Mouse (Mus musculus) heart, postnatal 0 days (tissue): ENCODE results near the gene Tmeff2. TPM values are rescaled to one million over a fixed set of nuclear protein-coding genes. Genes with fewer than 3 reads are reported as not detected.

Experiments used
- ATAC-seq: fragments of 200-750 bp; cut with Nextera tagmentation; 2 replicates; pipeline ENCODE4 v1.8.0; 2017; ENCODE audit warnings: low read depth, moderate number of reproducible peaks, moderate library complexity; ENCODE audit not compliant: insufficient read depth
- DNase-seq: peaks from one replicate; pipeline ENCODE4 v3.0.0-alpha.2; 2016; ENCODE audit warnings: low spot score
- H3K27ac ChIP-seq: fragments of 300-500 bp; sonication (generic); 2 replicates; pipeline ENCODE4 v1.5.1; 2014; ENCODE audit warnings: low read depth, mild to moderate bottlenecking
- H3K27me3 ChIP-seq: fragments of 300-500 bp; sonication (generic); 2 replicates; pipeline ENCODE4 v1.6.1; 2014; ENCODE audit warnings: low read length, mixed read lengths; ENCODE audit not compliant: control insufficient read depth, insufficient read depth
- H3K36me3 ChIP-seq: fragments of 300-500 bp; sonication (generic); replicated peaks from 2 replicates; pipeline ENCODE4 v1.6.1; 2014; ENCODE audit warnings: low read length, mixed read lengths; ENCODE audit not compliant: control insufficient read depth, insufficient read depth
- H3K4me1 ChIP-seq: fragments of 300-500 bp; sonication (generic); 2 replicates; pipeline ENCODE4 v1.6.1; 2014; ENCODE audit warnings: antibody characterized with exemption; ENCODE audit not compliant: control insufficient read depth, insufficient read depth
- H3K4me2 ChIP-seq: fragments of 300-500 bp; sonication (generic); 2 replicates; pipeline ENCODE4 v1.6.1; 2014; ENCODE audit warnings: low read depth, mild to moderate bottlenecking, low read length, moderate library complexity
- H3K4me3 ChIP-seq: fragments of 300-500 bp; sonication (generic); 2 replicates; pipeline ENCODE4 v1.5.1; 2014; ENCODE audit warnings: low read depth, low read length
- H3K9ac ChIP-seq: fragments of 300-500 bp; sonication (generic); replicated peaks from 2 replicates; pipeline ENCODE4 v1.6.1; 2014; ENCODE audit warnings: low read depth, low read length, mixed read lengths
- H3K9me3 ChIP-seq: fragments of 300-500 bp; sonication (generic); replicated peaks from 2 replicates; pipeline ENCODE4 v1.6.1; 2016; ENCODE audit warnings: low read length; ENCODE audit not compliant: control insufficient read depth
- CTCF ChIP-seq: IDR thresholded peaks from 2 replicates; pipeline ENCODE4 v1.5.1; 2016; ENCODE audit warnings: antibody characterized with exemption, control low read depth, low read depth
- EP300 ChIP-seq: IDR thresholded peaks from 2 replicates; pipeline ENCODE4 v1.6.1; 2016; ENCODE audit warnings: antibody characterized with exemption, low read depth
- WGBS: fragments of 180-500 bp; shearing (Covaris S2); extraction: QIAGEN DNeasy Blood & Tissue Kit; methylation state at CpG from one replicate; pipeline ENCODE4 v1.1.7; 2014; 5-methylcytosine and 5-hydroxymethylcytosine counted together
- polyA plus RNA-seq: library from polyadenylated mRNA; unstranded; fragments of >200 nt; fragmentation: Nextera tagmentation; extraction: Ambion mirVana; gene quantifications from 2 replicates; pipeline ENCODE4 v1.2.1, GENCODE M21; 2015
- total RNA-seq: library from RNA; depleted of rRNA; stranded (reverse); fragments of >200 nt; gene quantifications from 2 replicates; pipeline ENCODE4 v1.2.3, GENCODE M21; 2014; ENCODE audit warnings: low replicate concordance

Gene Tmeff2
- total and polyA plus RNA-seq, 2 experiments from 2014 or later, result 0.23 to 0.51 TPM

DNA sequence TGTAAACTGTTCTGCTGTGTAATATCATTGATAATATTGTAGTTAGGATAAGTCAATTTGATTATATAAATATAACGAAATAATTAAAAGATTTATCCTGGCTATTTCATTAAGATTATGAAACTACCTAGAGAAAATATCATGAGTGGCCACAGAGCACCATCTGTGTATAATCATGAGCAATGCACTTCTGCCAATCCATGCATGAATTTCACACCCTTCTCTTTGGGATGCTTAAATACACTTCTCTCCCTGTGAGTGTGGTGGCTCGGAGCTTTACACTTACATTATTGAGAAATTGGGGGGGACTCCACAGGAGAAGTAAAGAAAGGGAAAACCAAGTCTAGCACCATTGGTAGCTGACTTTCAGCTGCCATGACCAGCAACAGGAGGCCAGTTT lies 206.9 kb downstream of the Tmeff2 start:
- TF ChIP-seq EP300 (no peak), CTCF (no peak)
- Histone ChIP-seq H3K27ac (no peak overlapping the region), H3K27me3 (no peaks in the 10 kb centered on the region), H3K36me3 (no peaks in the 10 kb centered on the region), H3K9me3 (no peaks in the 10 kb centered on the region), H3K4me2 (no peak overlapping the region), H3K9ac (no peak overlapping the region), H3K4me3 (no peak overlapping the region), H3K4me1 (peaks cover 7% of the 10 kb centered on the region)
- DNase-seq, result no peak
- ATAC-seq, result no peak
- 57% methylated on average over 2 of the region's 2 CpGs for WGBS

DNA sequence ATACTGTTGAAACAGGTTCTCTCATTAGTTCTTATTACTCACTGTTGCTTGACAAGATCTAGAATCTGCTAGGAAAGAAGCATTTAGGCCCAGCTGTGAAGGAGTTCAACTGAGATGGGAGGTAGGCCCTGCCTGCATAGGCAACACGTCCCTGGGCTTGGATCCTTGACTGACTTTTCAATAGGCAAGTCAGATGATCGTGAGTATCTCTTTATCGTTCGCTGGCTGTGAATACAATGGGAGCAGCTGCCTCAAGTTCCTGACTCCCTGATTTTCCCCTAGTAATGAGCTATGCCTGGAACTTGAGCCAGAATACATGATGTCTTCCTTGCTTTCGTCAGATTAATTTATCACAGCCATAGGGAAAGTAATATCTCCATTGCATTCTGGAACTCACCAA lies 214.3 kb downstream of the Tmeff2 start:
- DNase-seq (no peak), ATAC-seq (no peak)
- no peaks in the 10 kb centered on the region for H3K9me3 ChIP-seq
- no peak overlapping the region for H3K4me3 ChIP-seq
- no peaks in the 10 kb centered on the region for H3K27me3 ChIP-seq
- H3K36me3 ChIP-seq, result no peaks in the 10 kb centered on the region
- 58% methylated on average over 5 of the region's 5 CpGs for WGBS
- no peaks in the 10 kb centered on the region for H3K4me1 ChIP-seq
- no peak for TF ChIP-seq CTCF
- no peak for TF ChIP-seq EP300
- H3K9ac ChIP-seq, result no peak overlapping the region
- no peak overlapping the region for H3K27ac ChIP-seq
- no peak overlapping the region for H3K4me2 ChIP-seq

DNA sequence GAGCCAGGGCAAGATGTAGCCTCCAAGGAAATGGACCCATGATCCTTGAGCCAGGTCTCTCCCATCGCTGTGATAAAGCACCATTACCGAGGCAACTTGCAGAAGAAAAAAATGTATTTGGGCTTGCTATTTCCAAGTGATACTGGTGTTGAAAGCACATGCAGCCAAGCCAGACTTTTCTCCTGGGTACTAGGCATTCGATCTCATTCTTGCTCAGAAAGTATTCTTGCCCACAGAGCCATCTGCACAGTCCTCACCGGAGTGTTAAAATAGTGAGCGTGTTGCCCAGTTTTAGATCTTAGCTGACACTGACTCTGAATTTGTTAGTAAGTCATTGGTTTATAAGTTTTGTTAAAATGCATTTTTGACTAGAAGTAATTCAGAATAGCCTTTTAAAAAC lies 215.3 kb downstream of the Tmeff2 start:
- Histone ChIP-seq H3K27me3 (no peaks in the 10 kb centered on the region), H3K9me3 (no peaks in the 10 kb centered on the region), H3K27ac (no peak overlapping the region), H3K4me1 (no peaks in the 10 kb centered on the region), H3K4me3 (no peak overlapping the region), H3K4me2 (no peak overlapping the region), H3K36me3 (no peaks in the 10 kb centered on the region), H3K9ac (no peak overlapping the region)
- DNase-seq, result no peak
- no peak for TF ChIP-seq CTCF
- no peak for TF ChIP-seq EP300
- no peak for ATAC-seq
- 79% methylated on average over 5 of the region's 5 CpGs for WGBS

DNA sequence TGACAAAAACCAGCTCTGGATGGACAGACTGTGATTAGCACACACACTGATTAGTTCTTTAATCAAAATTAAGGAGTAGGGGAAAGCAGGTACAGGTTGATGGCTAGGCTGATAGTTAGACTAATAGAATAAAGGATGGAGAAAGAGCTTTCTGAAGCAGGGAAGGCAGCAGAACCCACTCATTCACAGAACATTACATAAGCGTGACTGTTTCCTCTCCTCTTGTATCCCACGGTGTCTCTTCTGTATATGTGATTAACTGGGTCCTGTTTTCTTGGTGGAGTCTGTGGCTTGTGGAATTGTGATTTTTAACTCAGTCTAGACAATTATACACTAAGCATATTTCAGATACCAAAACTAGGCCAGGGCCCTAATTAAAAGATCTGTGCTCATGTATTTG lies 217.4 kb downstream of the Tmeff2 start:
- no peak for DNase-seq
- TF ChIP-seq EP300 (no peak), CTCF (no peak)
- Histone ChIP-seq H3K9ac (no peak overlapping the region), H3K36me3 (no peaks in the 10 kb centered on the region), H3K27me3 (no peaks in the 10 kb centered on the region), H3K27ac (no peak overlapping the region), H3K9me3 (no peaks in the 10 kb centered on the region), H3K4me1 (no peaks in the 10 kb centered on the region), H3K4me2 (no peak overlapping the region), H3K4me3 (no peak overlapping the region)
- ATAC-seq, result no peak
- WGBS, result 87% methylated on average over 2 of the region's 2 CpGs

DNA sequence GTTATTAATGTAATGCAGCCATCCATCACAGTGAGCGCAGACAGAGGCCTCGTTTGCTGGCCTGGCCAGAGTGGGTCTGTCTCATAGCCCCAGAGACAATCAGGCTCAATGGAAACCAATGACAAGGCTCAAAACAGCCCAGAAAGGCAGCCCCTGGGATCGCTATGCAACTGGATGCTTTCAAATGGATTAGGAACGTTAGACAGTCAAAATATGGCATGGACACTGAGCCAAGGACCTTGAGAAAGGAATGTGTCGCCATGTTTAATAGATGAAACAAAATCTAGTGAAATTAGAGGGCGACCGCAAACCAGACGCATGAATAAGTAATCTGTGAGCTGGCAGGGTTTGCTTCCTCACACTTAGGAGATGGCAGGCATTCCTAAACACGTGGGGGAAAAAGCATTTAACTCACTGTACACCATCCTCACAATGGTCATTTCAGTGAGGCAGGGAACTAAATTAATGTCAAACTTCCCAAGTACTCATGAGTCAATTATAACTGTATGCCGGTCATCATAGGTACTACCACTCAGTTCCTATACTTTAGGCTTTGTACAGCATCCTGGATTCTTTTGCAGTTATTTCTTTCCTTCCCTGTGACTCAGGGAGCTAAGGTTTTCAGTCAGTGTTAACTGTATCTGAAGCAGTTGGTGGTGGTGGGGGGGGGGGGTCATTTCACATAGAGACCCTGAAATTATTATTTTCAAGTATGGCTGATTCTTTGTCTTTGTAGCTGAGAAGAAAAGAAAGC lies 225.4 kb downstream of the Tmeff2 start:
- H3K9ac ChIP-seq, result no peak overlapping the region
- H3K4me1 ChIP-seq, result no peaks in the 10 kb centered on the region
- no peaks in the 10 kb centered on the region for H3K9me3 ChIP-seq
- no peak overlapping the region for H3K4me2 ChIP-seq
- DNase-seq, result no peak
- 63% methylated on average over 10 of the region's 10 CpGs for WGBS
- no peaks in the 10 kb centered on the region for H3K36me3 ChIP-seq
- H3K27me3 ChIP-seq, result no peaks in the 10 kb centered on the region
- TF ChIP-seq CTCF, result no peak
- TF ChIP-seq EP300, result no peak
- ATAC-seq, result no peak
- no peak overlapping the region for H3K4me3 ChIP-seq
- no peak overlapping the region for H3K27ac ChIP-seq

DNA sequence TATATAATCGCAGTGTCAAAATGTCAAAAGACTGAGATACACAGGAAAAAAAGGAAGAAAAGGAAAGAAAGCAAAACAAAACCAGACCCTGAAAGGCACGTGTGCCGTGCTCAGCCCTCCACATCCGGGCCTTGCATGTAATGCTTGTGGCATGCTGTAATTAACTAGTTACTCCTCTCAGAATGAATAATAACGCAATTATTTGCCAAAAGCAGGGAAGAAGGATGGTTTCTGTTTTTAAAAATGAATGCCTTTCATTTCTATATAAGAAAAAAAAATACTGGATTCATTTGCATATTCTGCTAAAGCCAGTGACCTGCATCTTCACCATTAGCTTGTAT lies 225.9 kb downstream of the Tmeff2 start:
- no peak overlapping the region for H3K4me2 ChIP-seq
- H3K9me3 ChIP-seq, result no peaks in the 10 kb centered on the region
- ATAC-seq (no peak), DNase-seq (no peak)
- 60% methylated on average over 5 of the region's 5 CpGs for WGBS
- no peaks in the 10 kb centered on the region for H3K36me3 ChIP-seq
- H3K27ac ChIP-seq, result no peak overlapping the region
- H3K27me3 ChIP-seq, result no peaks in the 10 kb centered on the region
- H3K4me3 ChIP-seq, result no peak overlapping the region
- no peaks in the 10 kb centered on the region for H3K4me1 ChIP-seq
- TF ChIP-seq EP300 (no peak), CTCF (no peak)
- H3K9ac ChIP-seq, result no peak overlapping the region
